Mouse (Mus musculus) brain, embryonic 18.5 days (tissue): Measurements from ENCODE around the gene Esrrg.

ENCODE experiments used
- DNase-seq: peaks from one replicate; pipeline ENCODE4 v3.0.0-alpha.2; 2012; ENCODE audit warnings: low read depth, low spot score

Esrrg gene

GRCm38 (mm10) chr1:187826869-187827268 is 218.3 kb downstream of the Esrrg start:
- no peak for DNase-seq

- DNase-seq: no peak
Observed at GRCm38 (mm10) chr1:187830937-187831336, 222.3 kb downstream of the Esrrg start.

GRCm38 (mm10) chr1:187832851-187833250 is 224.3 kb downstream of the Esrrg start:
- DNase-seq: no peak

- no peak for DNase-seq
Observed at GRCm38 (mm10) chr1:187834576-187834975, 226.0 kb downstream of the Esrrg start.

- no peak for DNase-seq
Observed at GRCm38 (mm10) chr1:187836384-187836783, 227.8 kb downstream of the Esrrg start.

GRCm38 (mm10) chr1:187836876-187837275 is 228.3 kb downstream of the Esrrg start:
- DNase-seq: no peak

GRCm38 (mm10) chr1:187841629-187842028 is 233.0 kb downstream of the Esrrg start:
- no peak for DNase-seq

GRCm38 (mm10) chr1:187842702-187843101 is 234.1 kb downstream of the Esrrg start:
- no peak for DNase-seq

GRCm38 (mm10) chr1:187854148-187854547 is 245.6 kb downstream of the Esrrg start:
- no peak for DNase-seq

- DNase-seq: no peak
Observed at GRCm38 (mm10) chr1:187862339-187862738, 253.7 kb downstream of the Esrrg start.

GRCm38 (mm10) chr1:187868427-187868826 is 259.8 kb downstream of the Esrrg start:
- no peak for DNase-seq

GRCm38 (mm10) chr1:187872208-187872607 is 263.6 kb downstream of the Esrrg start:
- no peak for DNase-seq

GRCm38 (mm10) chr1:187872744-187873143 is 264.2 kb downstream of the Esrrg start:
- no peak for DNase-seq

GRCm38 (mm10) chr1:187873770-187874169 is 265.2 kb downstream of the Esrrg start:
- DNase-seq: no peak

GRCm38 (mm10) chr1:187887270-187887669 is 278.7 kb downstream of the Esrrg start:
- no peak for DNase-seq

- no peak for DNase-seq
Observed at GRCm38 (mm10) chr1:187888142-187888541, 279.6 kb downstream of the Esrrg start.

- no peak for DNase-seq
Observed at GRCm38 (mm10) chr1:187889096-187889495, 280.5 kb downstream of the Esrrg start.

- no peak for DNase-seq
Observed at GRCm38 (mm10) chr1:187891262-187891661, 282.7 kb downstream of the Esrrg start.

- no peak for DNase-seq
Observed at GRCm38 (mm10) chr1:187895459-187895858, 286.9 kb downstream of the Esrrg start.

- DNase-seq: no peak
Observed at GRCm38 (mm10) chr1:187896291-187896690, 287.7 kb downstream of the Esrrg start.

- DNase-seq: no peak
Observed at GRCm38 (mm10) chr1:187896910-187897309, 288.3 kb downstream of the Esrrg start.

- DNase-seq: no peak
Observed at GRCm38 (mm10) chr1:187899541-187899940, 290.9 kb downstream of the Esrrg start.

GRCm38 (mm10) chr1:187900756-187901155 is 292.2 kb downstream of the Esrrg start:
- DNase-seq: no peak

GRCm38 (mm10) chr1:187902176-187902575 is 293.6 kb downstream of the Esrrg start:
- no peak for DNase-seq
